ENCODE assay signal across 8 mouse cellular contexts in the genomic region with DNA sequence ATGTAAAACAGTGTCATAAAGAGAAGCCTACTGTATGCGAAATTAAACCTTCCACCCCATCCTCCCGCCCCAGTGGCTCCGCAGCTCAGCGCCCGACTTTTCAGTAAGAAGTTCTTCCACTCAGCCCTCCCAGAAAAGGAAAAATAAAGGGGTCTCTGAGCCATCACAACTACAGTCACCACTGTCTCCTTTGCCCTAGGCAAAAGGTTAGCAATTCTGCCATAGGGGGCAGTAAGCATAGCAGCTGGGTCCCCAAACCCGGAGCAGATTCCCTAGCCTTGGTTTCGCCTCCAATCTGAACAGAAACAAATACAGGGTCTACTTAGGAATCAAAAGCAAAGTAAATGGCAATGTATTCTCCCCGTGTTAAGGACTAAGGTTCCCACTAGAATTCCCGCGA. TPM values are rescaled to one million over a fixed set of nuclear protein-coding genes. Genes with fewer than 3 reads are reported as not detected.
DNase-seq lines count a peak whose midpoint lies in the region; ATAC-seq and TF ChIP-seq lines count a peak whose summit lies in the region.
"Had no signal": no experiment of that assay in that cellular context is flagged by ENCODE, and none has a peak within 500 bp of the region (broad histone marks: within the 10 kb centered on the region; RNA-seq: fewer than 3 reads in every experiment).

No protein-coding gene starts in this region.

- no peaks in the 10 kb centered on the region for H3K36me3 ChIP-seq in lung, embryonic 16.5 days (ENCODE audit: control insufficient read depth, insufficient read depth, low read length)
- H3K36me3 ChIP-seq in forebrain, embryonic 10.5 days (replicated peaks): no peaks in the 10 kb centered on the region
- no peaks in the 10 kb centered on the region for H3K36me3 ChIP-seq in limb, embryonic 14.5 days (ENCODE audit: control insufficient read depth, insufficient read depth, low read length)
- H3K36me3 ChIP-seq in stomach, postnatal 0 days (ENCODE audit: control insufficient read depth, insufficient read depth, low read length): no peaks in the 10 kb centered on the region
- H3K36me3 ChIP-seq: liver, embryonic 13.5 days had no signal

- no peak overlapping the region for H3K9ac ChIP-seq in lung, embryonic 16.5 days (ENCODE audit: low read length)
- no peak overlapping the region for H3K9ac ChIP-seq in limb, embryonic 14.5 days (ENCODE audit: low read depth, low read length, severe bottlenecking)
- H3K9ac ChIP-seq in stomach, postnatal 0 days (ENCODE audit: low read length): 0 out of 2 replicates have a peak overlapping the region, but pooled peaks have one; percentile 32
- H3K9ac ChIP-seq: liver, embryonic 13.5 days had no signal

- no peak for TF ChIP-seq EP300 in stomach, postnatal 0 days (optimal IDR thresholded peaks at IDR 0.05)

- under 1% methylated on average over 10 of the region's 10 CpGs for WGBS in lung, embryonic 16.5 days
- WGBS in forebrain, embryonic 10.5 days: under 1% methylated on average over 10 of the region's 10 CpGs
- WGBS in limb, embryonic 14.5 days: 3% methylated on average over 10 of the region's 10 CpGs
- WGBS in stomach, postnatal 0 days: 4% methylated on average over 10 of the region's 10 CpGs

- no peak for ATAC-seq in lung, embryonic 16.5 days (ENCODE audit: low read depth)
- no peak for ATAC-seq in limb, embryonic 14.5 days (ENCODE audit: low FRiP score, low read depth)
- ATAC-seq in stomach, postnatal 0 days (ENCODE audit: low FRiP score, low TSS enrichment): no peak

- no peak for TF ChIP-seq POLR2A in limb, embryonic 14.5 days (IDR thresholded peaks at IDR 0.05; ENCODE audit: borderline replicate concordance, extremely low read depth, insufficient read depth, insufficient read length)

- peak; percentile 36 for TF ChIP-seq CTCF in stomach, postnatal 0 days (IDR thresholded peaks at IDR 0.05; ENCODE audit: low read depth)

- no peaks in the 10 kb centered on the region for H3K9me3 ChIP-seq in lung, embryonic 16.5 days (ENCODE audit: control insufficient read depth, low read length)
- H3K9me3 ChIP-seq in forebrain, embryonic 10.5 days: no peaks in the 10 kb centered on the region
- H3K9me3 ChIP-seq in limb, embryonic 14.5 days (ENCODE audit: control insufficient read depth, low read length): no peaks in the 10 kb centered on the region
- H3K9me3 ChIP-seq in stomach, postnatal 0 days (ENCODE audit: control insufficient read depth, low read length): no peaks in the 10 kb centered on the region
- H3K9me3 ChIP-seq: liver, embryonic 13.5 days had no signal

- no peak for DNase-seq in lung, postnatal 10 days
- no peak for DNase-seq in forebrain, embryonic 10.5 days (ENCODE audit: extremely low spot score, low spot score)
- DNase-seq in limb, embryonic 14.5 days (ENCODE audit: low spot score): no peak
- no peak for DNase-seq in stomach, postnatal 0 days (ENCODE audit: low spot score)
- DNase-seq in kidney, postnatal 4 days: no peak
- no peak for DNase-seq in adrenal gland, adult 8-10 months
- DNase-seq: liver, embryonic 13.5 days had no signal

- peaks cover 10% of the 10 kb centered on the region for H3K4me1 ChIP-seq in lung, embryonic 16.5 days (replicated peaks; ENCODE audit: control insufficient read depth, insufficient read depth, low read length)
- peaks cover 36% of the 10 kb centered on the region for H3K4me1 ChIP-seq in forebrain, embryonic 10.5 days
- no peaks in the 10 kb centered on the region for H3K4me1 ChIP-seq in limb, embryonic 14.5 days (ENCODE audit: control insufficient read depth, insufficient read depth, low read length)
- no peaks in the 10 kb centered on the region for H3K4me1 ChIP-seq in stomach, postnatal 0 days (replicated peaks; ENCODE audit: control insufficient read depth, insufficient read depth)
- H3K4me1 ChIP-seq: liver, embryonic 13.5 days had no signal

- H3K27me3 ChIP-seq in lung, embryonic 16.5 days (ENCODE audit: control insufficient read depth, insufficient read depth, low read depth, low read length): peaks cover 35% of the 10 kb centered on the region
- H3K27me3 ChIP-seq in forebrain, embryonic 10.5 days (ENCODE audit: poor library complexity, severe bottlenecking): peaks cover 52% of the 10 kb centered on the region
- H3K27me3 ChIP-seq in limb, embryonic 14.5 days (ENCODE audit: control insufficient read depth, insufficient read depth, low read length): peaks cover 27% of the 10 kb centered on the region
- 0 out of 2 replicates have a peak, but pooled peaks cover 2% of the 10 kb centered on the region for H3K27me3 ChIP-seq in stomach, postnatal 0 days (ENCODE audit: control insufficient read depth, insufficient read depth, low read length)

- no peak overlapping the region for H3K27ac ChIP-seq in lung, embryonic 16.5 days (ENCODE audit: low read length)
- H3K27ac ChIP-seq in forebrain, embryonic 10.5 days: no peak overlapping the region
- H3K27ac ChIP-seq in limb, embryonic 14.5 days (replicated peaks; ENCODE audit: low read depth, low read length): no peak overlapping the region
- no peak overlapping the region for H3K27ac ChIP-seq in stomach, postnatal 0 days (replicated peaks)
- H3K27ac ChIP-seq: liver, embryonic 13.5 days had no signal

- H3K4me3 ChIP-seq in lung, embryonic 16.5 days (ENCODE audit: low read length): peak overlapping the region; percentile 70
- peak overlapping the region; percentile 79 for H3K4me3 ChIP-seq in forebrain, embryonic 10.5 days
- peak overlapping the region; percentile 51 for H3K4me3 ChIP-seq in limb, embryonic 14.5 days (replicated peaks; ENCODE audit: low read length)
- peak overlapping the region; percentile 64 for H3K4me3 ChIP-seq in stomach, postnatal 0 days (ENCODE audit: low read depth, low read length)

- H3K4me2 ChIP-seq in lung, embryonic 16.5 days (ENCODE audit: low read depth, low read length): peak overlapping the region; percentile 100
- H3K4me2 ChIP-seq in limb, embryonic 14.5 days (replicated peaks; ENCODE audit: low read depth, low read length, severe bottlenecking): peak overlapping the region; percentile 90
- H3K4me2 ChIP-seq in stomach, postnatal 0 days (replicated peaks; ENCODE audit: low read depth): peak overlapping the region; percentile 98

RNA-seq across cellular contexts. Expression of a gene that starts 0.5 kb away (rescaled TPM):
- polyA plus RNA-seq in lung, embryonic 16.5 days (2015; fragmentation: Nextera tagmentation; extraction: Ambion mirVana): 0.33 and 0.40 TPM in 2 replicates
- 0.37 and 0.46 TPM in 2 replicates for polyA plus RNA-seq in forebrain, embryonic 10.5 days (2016; fragmentation: Nextera tagmentation; extraction: Ambion mirVana)
- polyA plus RNA-seq in limb, embryonic 14.5 days (2012; rRNA removed): 2.5 and 3.7 TPM in 2 replicates
- 0.65 and 1.0 TPM in 2 replicates for polyA plus RNA-seq in limb, embryonic 14.5 days (2014; fragmentation: Nextera tagmentation; extraction: Ambion mirVana)
- polyA plus RNA-seq in stomach, postnatal 0 days (2015; fragmentation: Nextera tagmentation; extraction: Ambion mirVana): 0.45 and 0.58 TPM in 2 replicates
- 10 to 100 TPM in 2 of 4 experiments, 1 to 10 TPM in 2; 7.4 to 14.6 (median 10.7) TPM for total RNA-seq in adrenal gland, adult 8-10 months (2022)
